Mouse (Mus musculus): ENCODE measurements around the gene Iqgap1. TPM values are rescaled to one million over a fixed set of nuclear protein-coding genes. Genes with fewer than 3 reads are reported as not detected.

Gene Iqgap1
- 15.8 and 15.9 TPM in 2 replicates for polyA plus RNA-seq (2015; fragmentation: Nextera tagmentation; extraction: Ambion mirVana)

DNA sequence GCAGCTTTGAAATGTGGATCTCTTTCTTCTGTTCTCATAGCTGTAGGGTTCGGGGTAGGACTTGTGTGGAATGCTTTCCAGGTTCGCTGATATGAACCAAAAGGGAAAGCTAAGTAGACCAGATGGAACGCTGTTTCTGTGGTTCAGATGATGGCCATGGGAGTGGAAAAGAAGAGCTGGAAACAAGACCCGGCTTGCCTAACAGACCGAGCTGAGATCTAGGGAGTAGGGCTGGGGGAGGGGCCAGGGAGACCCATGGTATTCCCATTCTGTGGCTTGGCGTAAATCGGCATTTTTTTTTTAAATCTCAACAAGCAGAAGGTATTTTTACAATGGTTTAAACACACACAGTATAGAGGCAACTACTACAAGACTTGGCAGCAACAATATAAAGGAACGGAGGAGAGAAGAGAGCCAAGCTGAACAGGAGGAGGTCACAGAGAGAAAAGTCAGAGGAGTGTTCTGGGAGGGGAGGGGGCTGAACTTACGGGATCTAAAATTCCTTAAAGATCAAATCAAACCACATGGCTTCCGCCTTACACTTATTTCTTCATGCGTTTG, at the start of gene Iqgap1:
Gene Iqgap1 (minus strand): TSS at position 132 of the 561 bp plus-strand sequence.
- no peaks in the 10 kb centered on the region for H3K9me3 ChIP-seq (replicated peaks; ENCODE audit: control insufficient read depth, low read length)
- no peaks in the 10 kb centered on the region for H3K36me3 ChIP-seq (ENCODE audit: control insufficient read depth, insufficient read depth)
- H3K4me1 ChIP-seq (ENCODE audit: control insufficient read depth, low read depth, low read length) = peaks cover 11% of the 10 kb centered on the region
- H3K9ac ChIP-seq (ENCODE audit: low read depth, low read length) = no peak within 1 kb of the TSS
- no peak within 1 kb of the TSS for H3K27ac ChIP-seq (ENCODE audit: low read length)
- H3K4me3 ChIP-seq (ENCODE audit: low read depth, low read length) = no peak within 1 kb of the TSS
- H3K4me2 ChIP-seq (ENCODE audit: low read depth, low read length) = no peak within 1 kb of the TSS
- no peak for ATAC-seq (ENCODE audit: low read depth)
- H3K27me3 ChIP-seq (ENCODE audit: control insufficient read depth, insufficient read depth, low read depth, low read length) = no peaks in the 10 kb centered on the region
- 73% methylated on average over 11 of the region's 11 CpGs for whole genome bisulfite sequencing (ENCODE audit: insufficient replicate concordance)

DNA sequence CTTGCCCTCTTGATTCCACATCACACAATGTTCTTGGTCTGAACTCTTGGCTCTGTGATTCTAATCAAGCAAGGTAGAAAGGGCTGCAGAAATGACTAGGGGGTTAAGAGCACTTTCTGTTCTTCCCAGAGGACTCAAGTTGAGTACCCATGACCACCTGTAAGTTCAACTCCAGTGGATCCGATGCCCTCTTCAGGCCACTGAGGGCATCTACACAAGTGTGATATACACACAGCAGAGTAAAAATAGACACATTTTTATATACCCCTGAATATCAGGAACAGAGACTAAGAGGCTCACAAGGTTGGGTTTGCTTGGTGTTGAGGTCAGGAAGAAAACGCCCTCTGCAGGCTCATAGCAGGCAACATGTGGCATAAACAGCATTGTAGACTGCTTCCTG, 47.9 kb upstream of the Iqgap1 start:
- 69% methylated on average over 2 of the region's 2 CpGs for WGBS (ENCODE audit: insufficient replicate concordance)
- Histone ChIP-seq H3K27ac (ENCODE audit: low read length) (no peak overlapping the region), H3K36me3 (ENCODE audit: control insufficient read depth, insufficient read depth) (no peaks in the 10 kb centered on the region), H3K9me3 (replicated peaks; ENCODE audit: control insufficient read depth, low read length) (no peaks in the 10 kb centered on the region), H3K4me2 (ENCODE audit: low read depth, low read length) (no peak overlapping the region), H3K9ac (ENCODE audit: low read depth, low read length) (no peak overlapping the region), H3K4me3 (ENCODE audit: low read depth, low read length) (no peak overlapping the region), H3K4me1 (ENCODE audit: control insufficient read depth, low read depth, low read length) (peaks cover 10% of the 10 kb centered on the region), H3K27me3 (ENCODE audit: control insufficient read depth, insufficient read depth, low read depth, low read length) (no peaks in the 10 kb centered on the region)
- no peak for ATAC-seq (ENCODE audit: low read depth)

DNA sequence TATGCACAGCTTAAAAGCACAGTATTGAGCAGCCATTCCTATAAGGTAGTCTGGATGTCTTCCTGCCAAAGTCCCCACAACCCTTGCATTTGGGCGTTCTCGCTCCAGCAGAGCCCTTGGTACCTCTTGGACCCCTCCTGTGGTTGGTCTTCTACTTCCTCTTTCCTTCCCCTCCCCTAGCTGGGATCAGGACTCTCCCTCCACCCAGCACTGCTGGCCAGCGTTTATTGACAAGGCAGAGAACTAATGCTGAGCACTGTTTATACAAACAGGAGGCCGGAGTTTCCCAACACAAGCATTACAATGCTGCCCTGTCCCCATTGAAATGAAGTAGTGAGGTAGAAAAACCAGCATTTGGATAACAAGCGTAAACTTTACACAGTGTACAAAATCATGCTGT, 47.3 kb upstream of the Iqgap1 start:
- H3K27ac ChIP-seq (ENCODE audit: low read length) = 0 out of 2 replicates have a peak overlapping the region, but pooled peaks have one; percentile 44
- peaks cover 10% of the 10 kb centered on the region for H3K4me1 ChIP-seq (ENCODE audit: control insufficient read depth, low read depth, low read length)
- H3K4me2 ChIP-seq (ENCODE audit: low read depth, low read length) = no peak overlapping the region
- no peaks in the 10 kb centered on the region for H3K27me3 ChIP-seq (ENCODE audit: control insufficient read depth, insufficient read depth, low read depth, low read length)
- H3K36me3 ChIP-seq (ENCODE audit: control insufficient read depth, insufficient read depth) = no peaks in the 10 kb centered on the region
- H3K9me3 ChIP-seq (replicated peaks; ENCODE audit: control insufficient read depth, low read length) = no peaks in the 10 kb centered on the region
- WGBS (ENCODE audit: insufficient replicate concordance) = 36% methylated on average over 5 of the region's 5 CpGs
- H3K4me3 ChIP-seq (ENCODE audit: low read depth, low read length) = no peak overlapping the region
- peak; percentile 67 for ATAC-seq (ENCODE audit: low read depth)
- H3K9ac ChIP-seq (ENCODE audit: low read depth, low read length) = no peak overlapping the region

DNA sequence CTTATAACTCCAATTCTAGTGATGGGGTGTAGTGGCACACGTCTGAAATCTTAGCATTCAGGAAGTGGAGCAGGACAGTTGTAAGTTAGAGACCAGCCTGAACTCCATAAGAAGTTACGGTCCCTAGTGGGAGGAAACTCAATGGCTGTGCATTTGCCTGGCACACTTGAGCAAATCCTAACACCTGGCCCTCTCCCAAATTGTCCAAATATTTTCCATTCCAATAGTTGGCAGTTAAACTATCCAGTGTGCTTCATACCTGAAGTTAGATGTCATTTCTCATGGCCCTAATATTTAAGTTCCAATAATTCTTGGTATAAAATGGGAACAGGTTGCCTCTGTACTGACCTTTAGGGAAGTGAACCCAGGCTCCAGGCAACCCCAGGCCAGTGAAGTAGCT, 42.9 kb upstream of the Iqgap1 start:
- peaks cover 14% of the 10 kb centered on the region for H3K4me1 ChIP-seq (ENCODE audit: control insufficient read depth, low read depth, low read length)
- H3K4me2 ChIP-seq (ENCODE audit: low read depth, low read length) = no peak overlapping the region
- 65% methylated on average over 2 of the region's 2 CpGs for WGBS (ENCODE audit: insufficient replicate concordance)
- H3K9ac ChIP-seq (ENCODE audit: low read depth, low read length) = no peak overlapping the region
- H3K9me3 ChIP-seq (replicated peaks; ENCODE audit: control insufficient read depth, low read length) = no peaks in the 10 kb centered on the region
- H3K4me3 ChIP-seq (ENCODE audit: low read depth, low read length) = no peak overlapping the region
- H3K27me3 ChIP-seq (ENCODE audit: control insufficient read depth, insufficient read depth, low read depth, low read length) = no peaks in the 10 kb centered on the region
- no peak overlapping the region for H3K27ac ChIP-seq (ENCODE audit: low read length)
- ATAC-seq (ENCODE audit: low read depth) = no peak
- no peaks in the 10 kb centered on the region for H3K36me3 ChIP-seq (ENCODE audit: control insufficient read depth, insufficient read depth)

DNA sequence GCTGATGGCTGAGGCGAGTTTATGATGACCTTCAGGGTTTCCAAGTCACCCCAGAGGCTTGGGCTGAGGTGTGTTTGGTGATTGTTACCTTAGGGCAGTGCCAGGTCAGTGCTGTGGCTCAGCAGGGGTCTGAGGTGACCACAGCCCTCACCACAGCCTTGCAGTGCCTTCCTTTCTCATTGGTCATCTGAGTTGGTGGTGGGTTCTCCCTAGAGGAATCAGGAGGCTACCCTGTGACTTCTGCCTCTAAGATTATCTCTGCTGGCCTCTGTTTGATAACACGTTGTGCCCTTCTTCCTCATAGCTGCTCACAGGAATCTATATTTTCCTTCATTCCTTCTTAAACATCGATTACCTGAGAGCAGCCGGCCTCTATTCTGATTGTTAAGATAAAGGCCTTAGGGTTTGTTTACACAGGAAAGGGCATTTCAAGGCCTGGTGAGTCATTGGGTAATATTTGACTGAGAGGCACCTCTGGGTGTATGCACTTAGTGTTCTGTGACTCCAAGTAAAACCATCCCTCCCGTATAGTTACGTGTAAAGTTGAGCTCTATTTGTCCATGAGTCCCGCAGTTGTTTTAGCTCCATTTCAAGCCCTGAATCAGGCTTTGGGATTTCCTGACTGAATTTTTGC, 40.9 kb upstream of the Iqgap1 start:
- Histone ChIP-seq H3K4me2 (ENCODE audit: low read depth, low read length) (peak overlapping the region; percentile 18; the same call in 1 of the 2 replicates), H3K4me1 (ENCODE audit: control insufficient read depth, low read depth, low read length) (peaks cover 17% of the 10 kb centered on the region), H3K4me3 (ENCODE audit: low read depth, low read length) (no peak overlapping the region), H3K27ac (ENCODE audit: low read length) (peak overlapping the region; percentile 65), H3K36me3 (ENCODE audit: control insufficient read depth, insufficient read depth) (no peaks in the 10 kb centered on the region), H3K9me3 (replicated peaks; ENCODE audit: control insufficient read depth, low read length) (no peaks in the 10 kb centered on the region), H3K27me3 (ENCODE audit: control insufficient read depth, insufficient read depth, low read depth, low read length) (no peaks in the 10 kb centered on the region), H3K9ac (ENCODE audit: low read depth, low read length) (no peak overlapping the region)
- peak; percentile 71 for ATAC-seq (ENCODE audit: low read depth)
- WGBS (ENCODE audit: insufficient replicate concordance) = 39% methylated on average over 7 of the region's 7 CpGs

DNA sequence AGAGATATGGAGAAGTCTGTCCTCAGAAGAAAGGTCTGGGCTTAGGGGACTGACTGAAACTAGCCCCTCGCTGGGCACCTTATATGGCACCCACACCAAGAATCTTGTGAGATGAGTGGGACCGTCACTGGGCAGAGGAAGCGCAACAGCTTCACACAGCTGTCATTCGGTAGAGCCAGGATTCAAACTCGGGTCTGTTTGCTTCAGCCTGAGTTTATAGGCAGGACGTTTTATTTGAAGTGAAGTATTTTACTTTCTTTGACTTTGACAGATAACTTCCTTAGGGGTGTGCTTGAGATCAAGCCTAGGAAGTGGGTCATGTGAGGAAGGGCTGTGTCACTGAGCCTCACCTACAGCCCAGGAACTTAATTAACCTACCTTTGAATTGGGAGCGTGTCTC, 39.7 kb upstream of the Iqgap1 start:
- H3K4me2 ChIP-seq (ENCODE audit: low read depth, low read length) = no peak overlapping the region
- no peak overlapping the region for H3K4me3 ChIP-seq (ENCODE audit: low read depth, low read length)
- no peaks in the 10 kb centered on the region for H3K36me3 ChIP-seq (ENCODE audit: control insufficient read depth, insufficient read depth)
- ATAC-seq (ENCODE audit: low read depth) = no peak
- H3K27ac ChIP-seq (ENCODE audit: low read length) = peak overlapping the region; percentile 5; the same call in 1 of the 2 replicates
- H3K4me1 ChIP-seq (ENCODE audit: control insufficient read depth, low read depth, low read length) = peaks cover 22% of the 10 kb centered on the region
- H3K27me3 ChIP-seq (ENCODE audit: control insufficient read depth, insufficient read depth, low read depth, low read length) = no peaks in the 10 kb centered on the region
- WGBS (ENCODE audit: insufficient replicate concordance) = 58% methylated on average over 7 of the region's 7 CpGs
- no peak overlapping the region for H3K9ac ChIP-seq (ENCODE audit: low read depth, low read length)
- H3K9me3 ChIP-seq (replicated peaks; ENCODE audit: control insufficient read depth, low read length) = no peaks in the 10 kb centered on the region

DNA sequence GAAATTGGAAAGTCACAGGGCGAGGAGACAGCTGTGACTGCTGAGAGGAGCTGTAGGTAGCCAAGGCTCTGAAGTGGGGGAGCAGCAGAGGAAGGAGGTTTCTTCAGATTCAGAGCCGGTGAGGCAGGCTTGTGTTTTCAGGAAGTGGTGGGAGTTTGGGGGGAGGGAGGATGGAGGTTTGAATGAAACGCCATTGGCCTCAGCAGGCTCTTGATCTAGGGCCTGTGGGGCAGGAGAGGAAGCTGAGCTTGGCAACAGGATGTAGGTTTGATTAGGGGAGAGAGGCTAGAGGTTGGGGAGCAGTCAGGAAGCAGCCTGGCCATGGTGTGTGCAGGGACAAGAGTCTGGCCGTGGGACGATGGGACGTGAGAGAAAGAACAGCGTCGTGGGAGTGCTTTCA, 39.1 kb upstream of the Iqgap1 start:
- Histone ChIP-seq H3K9ac (ENCODE audit: low read depth, low read length) (no peak overlapping the region), H3K4me2 (ENCODE audit: low read depth, low read length) (peak overlapping the region; percentile 19; the same call in 1 of the 2 replicates), H3K4me3 (ENCODE audit: low read depth, low read length) (no peak overlapping the region), H3K36me3 (ENCODE audit: control insufficient read depth, insufficient read depth) (no peaks in the 10 kb centered on the region), H3K27ac (ENCODE audit: low read length) (peak overlapping the region; percentile 54), H3K27me3 (ENCODE audit: control insufficient read depth, insufficient read depth, low read depth, low read length) (no peaks in the 10 kb centered on the region), H3K9me3 (replicated peaks; ENCODE audit: control insufficient read depth, low read length) (no peaks in the 10 kb centered on the region), H3K4me1 (ENCODE audit: control insufficient read depth, low read depth, low read length) (peaks cover 26% of the 10 kb centered on the region)
- ATAC-seq (ENCODE audit: low read depth) = peak; percentile 15; the same call in 1 of the 2 replicates
- 21% methylated on average over 8 of the region's 8 CpGs for WGBS (ENCODE audit: insufficient replicate concordance)

DNA sequence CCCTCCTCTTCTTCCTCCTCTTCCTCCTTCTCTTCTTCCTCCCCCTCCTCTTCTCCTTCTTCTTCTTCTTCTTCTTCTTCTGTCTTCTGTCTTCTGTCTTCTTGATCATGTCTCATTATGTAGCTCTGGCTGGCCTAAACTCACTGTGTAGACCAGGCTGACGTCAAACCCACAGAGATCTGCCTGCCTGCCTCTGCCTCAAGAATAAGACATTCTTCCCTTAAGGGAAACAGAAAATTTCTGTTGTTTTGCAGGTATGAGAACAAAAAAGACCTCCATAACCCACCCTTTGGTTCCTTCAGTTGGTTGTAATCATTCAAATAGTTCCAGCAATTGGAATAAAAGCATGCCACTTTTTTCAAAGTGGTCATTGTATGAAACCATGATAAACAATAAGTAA, 38.4 kb upstream of the Iqgap1 start:
- Histone ChIP-seq H3K4me1 (ENCODE audit: control insufficient read depth, low read depth, low read length) (peaks cover 26% of the 10 kb centered on the region), H3K36me3 (ENCODE audit: control insufficient read depth, insufficient read depth) (no peaks in the 10 kb centered on the region), H3K9ac (ENCODE audit: low read depth, low read length) (no peak overlapping the region), H3K4me3 (ENCODE audit: low read depth, low read length) (no peak overlapping the region), H3K9me3 (replicated peaks; ENCODE audit: control insufficient read depth, low read length) (no peaks in the 10 kb centered on the region), H3K27me3 (ENCODE audit: control insufficient read depth, insufficient read depth, low read depth, low read length) (no peaks in the 10 kb centered on the region), H3K4me2 (ENCODE audit: low read depth, low read length) (no peak overlapping the region), H3K27ac (ENCODE audit: low read length) (no peak overlapping the region)
- ATAC-seq (ENCODE audit: low read depth) = no peak
- 35% methylated on average over 1 of the region's 1 CpGs for WGBS (ENCODE audit: insufficient replicate concordance)

DNA sequence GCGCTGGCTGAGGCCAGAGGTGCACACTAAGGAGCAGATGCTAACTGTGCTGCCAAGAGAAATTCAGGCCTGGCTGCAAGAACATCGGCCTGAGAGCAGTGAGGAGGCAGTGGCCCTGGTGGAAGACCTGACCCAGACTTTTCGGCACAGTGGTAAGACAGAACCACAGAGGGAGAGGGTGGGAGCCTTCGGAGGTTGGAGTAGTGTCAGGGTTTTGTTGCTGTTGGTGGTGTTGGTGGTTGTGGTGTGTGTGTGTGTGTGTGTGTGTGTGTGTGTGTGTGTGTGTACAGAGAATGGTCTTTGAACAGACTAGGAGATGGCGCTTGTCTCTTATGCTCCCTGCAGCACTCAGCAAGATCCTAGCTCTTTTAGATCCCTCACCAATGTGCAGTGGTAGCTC, 37.7 kb upstream of the Iqgap1 start:
- no peak for ATAC-seq (ENCODE audit: low read depth)
- Histone ChIP-seq H3K4me2 (ENCODE audit: low read depth, low read length) (no peak overlapping the region), H3K4me3 (ENCODE audit: low read depth, low read length) (no peak overlapping the region), H3K36me3 (ENCODE audit: control insufficient read depth, insufficient read depth) (no peaks in the 10 kb centered on the region), H3K9ac (ENCODE audit: low read depth, low read length) (no peak overlapping the region), H3K27ac (ENCODE audit: low read length) (no peak overlapping the region; the same call in 1 of the 2 replicates), H3K4me1 (ENCODE audit: control insufficient read depth, low read depth, low read length) (peaks cover 26% of the 10 kb centered on the region), H3K9me3 (replicated peaks; ENCODE audit: control insufficient read depth, low read length) (no peaks in the 10 kb centered on the region), H3K27me3 (ENCODE audit: control insufficient read depth, insufficient read depth, low read depth, low read length) (no peaks in the 10 kb centered on the region)
- WGBS (ENCODE audit: insufficient replicate concordance) = 76% methylated on average over 5 of the region's 5 CpGs
